Mouse (Mus musculus) midbrain, postnatal 0 days (tissue): Measurements from ENCODE around the gene Il34. TPM values are rescaled to one million over a fixed set of nuclear protein-coding genes. Genes with fewer than 3 reads are reported as not detected.
A peak's percentile ranks its signal among the peaks of the same experiment; 100 is the strongest.

ENCODE experiments used
- ATAC-seq: fragments of 200-750 bp; cut with Nextera tagmentation; 2 replicates; pipeline ENCODE4 v1.8.0; 2017; ENCODE audit warnings: moderate number of reproducible peaks, mild to moderate bottlenecking, moderate TSS enrichment, moderate library complexity; ENCODE audit not compliant: low FRiP score
- DNase-seq: peaks from one replicate; pipeline ENCODE4 v3.0.0-alpha.2; 2015; ENCODE audit warnings: low spot score
- H3K27ac ChIP-seq: fragments of 300-500 bp; sonication (generic); 2 replicates; pipeline ENCODE4 v1.5.1; 2014; ENCODE audit warnings: low read depth, mild to moderate bottlenecking, low read length, mixed read lengths
- H3K27me3 ChIP-seq: fragments of 300-500 bp; sonication (generic); 2 replicates; pipeline ENCODE4 v1.6.1; 2014; ENCODE audit warnings: low read length, control low read depth, mixed read lengths; ENCODE audit not compliant: insufficient read depth
- H3K36me3 ChIP-seq: fragments of 300-500 bp; sonication (generic); 2 replicates; pipeline ENCODE4 v1.6.1; 2014; ENCODE audit warnings: low read length, control low read depth, mixed read lengths; ENCODE audit not compliant: insufficient read depth
- H3K4me1 ChIP-seq: fragments of 300-500 bp; sonication (generic); 2 replicates; pipeline ENCODE4 v1.6.1; 2014; ENCODE audit warnings: mild to moderate bottlenecking, control low read depth, antibody characterized with exemption, low read length, mixed read lengths; ENCODE audit not compliant: insufficient read depth
- H3K4me2 ChIP-seq: fragments of 300-500 bp; sonication (generic); 2 replicates; pipeline ENCODE4 v1.6.1; 2014; ENCODE audit warnings: low read depth, mild to moderate bottlenecking, low read length, mixed read lengths; ENCODE audit not compliant: poor library complexity, severe bottlenecking
- H3K4me3 ChIP-seq: fragments of 300-500 bp; sonication (generic); 2 replicates; pipeline ENCODE4 v1.5.1; 2014; ENCODE audit warnings: low read depth, mild to moderate bottlenecking, low read length, moderate library complexity
- H3K9ac ChIP-seq: fragments of 300-500 bp; sonication (generic); replicated peaks from 2 replicates; pipeline ENCODE4 v1.6.1; 2014; ENCODE audit warnings: mild to moderate bottlenecking, low read length, moderate library complexity, mixed read lengths; ENCODE audit not compliant: poor library complexity, severe bottlenecking
- H3K9me3 ChIP-seq: fragments of 300-500 bp; sonication (generic); 2 replicates; pipeline ENCODE4 v1.6.1; 2016; ENCODE audit warnings: low read length, control low read depth
- CTCF ChIP-seq: IDR thresholded peaks from 2 replicates; pipeline ENCODE4 v1.5.1; 2016; ENCODE audit warnings: antibody characterized with exemption, mild to moderate bottlenecking
- WGBS: fragments of 180-500 bp; shearing (Covaris S2); extraction: QIAGEN DNeasy Blood & Tissue Kit; methylation state at CpG from one replicate; pipeline ENCODE4 v1.1.7; 2014; 5-methylcytosine and 5-hydroxymethylcytosine counted together
- polyA plus RNA-seq: library from polyadenylated mRNA; unstranded; fragments of >200 nt; fragmentation: Nextera tagmentation; extraction: Ambion mirVana; gene quantifications from 2 replicates; pipeline ENCODE4 v1.2.1, GENCODE M21; 2015
- total RNA-seq: library from RNA; depleted of rRNA; stranded (reverse); fragments of >200 nt; gene quantifications from 2 replicates; pipeline ENCODE4 v1.2.3, GENCODE M21; 2014

The Il34 gene
- total and polyA plus RNA-seq, 2 experiments from 2014 or later, result 5.8 to 9.1 TPM

GRCm38 (mm10) chr8:110779924-110780718 is 25.6 kb downstream of the Il34 start:
- H3K9me3 ChIP-seq, result no peaks in the 10 kb centered on the region
- no peak overlapping the region for H3K27ac ChIP-seq
- H3K27me3 ChIP-seq, result no peaks in the 10 kb centered on the region
- no peak for ATAC-seq
- WGBS, result 87% methylated on average over 13 of the region's 13 CpGs
- DNase-seq, result no peak
- H3K4me3 ChIP-seq, result no peak overlapping the region
- no peaks in the 10 kb centered on the region for H3K36me3 ChIP-seq
- H3K4me2 ChIP-seq, result no peak overlapping the region
- no peak for TF ChIP-seq CTCF
- H3K4me1 ChIP-seq, result no peaks in the 10 kb centered on the region
- H3K9ac ChIP-seq, result no peak overlapping the region

GRCm38 (mm10) chr8:110776335-110776734 is 29.4 kb downstream of the Il34 start:
- Histone ChIP-seq H3K9me3 (no peaks in the 10 kb centered on the region), H3K9ac (no peak overlapping the region), H3K4me3 (no peak overlapping the region), H3K4me1 (no peaks in the 10 kb centered on the region), H3K27me3 (no peaks in the 10 kb centered on the region), H3K27ac (no peak overlapping the region), H3K36me3 (no peaks in the 10 kb centered on the region), H3K4me2 (no peak overlapping the region)
- no peak for DNase-seq
- 0 out of 2 replicates have a peak, but pooled peaks have one; percentile 10 for TF ChIP-seq CTCF
- WGBS, result 95% methylated on average over 3 of the region's 3 CpGs
- no peak for ATAC-seq

- TF ChIP-seq CTCF, result no peak
- Histone ChIP-seq H3K4me1 (no peaks in the 10 kb centered on the region), H3K9ac (no peak overlapping the region), H3K4me3 (no peak overlapping the region), H3K4me2 (no peak overlapping the region), H3K27me3 (no peaks in the 10 kb centered on the region), H3K36me3 (no peaks in the 10 kb centered on the region), H3K27ac (no peak overlapping the region), H3K9me3 (no peaks in the 10 kb centered on the region)
- no peak for DNase-seq
- ATAC-seq, result no peak
- 83% methylated on average over 3 of the region's 3 CpGs for WGBS
Measured at GRCm38 (mm10) chr8:110775721-110776120, 30.0 kb downstream of the Il34 start.

GRCm38 (mm10) chr8:110775316-110775715 is 30.4 kb downstream of the Il34 start:
- Histone ChIP-seq H3K36me3 (no peaks in the 10 kb centered on the region), H3K27ac (no peak overlapping the region), H3K9me3 (no peaks in the 10 kb centered on the region), H3K4me2 (no peak overlapping the region), H3K4me1 (no peaks in the 10 kb centered on the region), H3K9ac (no peak overlapping the region), H3K4me3 (no peak overlapping the region), H3K27me3 (no peaks in the 10 kb centered on the region)
- ATAC-seq (no peak), DNase-seq (no peak)
- WGBS, result 76% methylated on average over 8 of the region's 8 CpGs
- peak; percentile 49 for TF ChIP-seq CTCF

GRCm38 (mm10) chr8:110774725-110775124 is 31.0 kb downstream of the Il34 start:
- DNase-seq (no peak), ATAC-seq (no peak)
- no peak for TF ChIP-seq CTCF
- Histone ChIP-seq H3K9me3 (no peaks in the 10 kb centered on the region), H3K4me2 (no peak overlapping the region), H3K4me3 (no peak overlapping the region), H3K36me3 (no peaks in the 10 kb centered on the region), H3K4me1 (no peaks in the 10 kb centered on the region), H3K27me3 (no peaks in the 10 kb centered on the region), H3K27ac (no peak overlapping the region), H3K9ac (no peak overlapping the region)
- WGBS, result 85% methylated on average over 6 of the region's 6 CpGs

GRCm38 (mm10) chr8:110774047-110774446 is 31.7 kb downstream of the Il34 start:
- H3K9ac ChIP-seq, result no peak overlapping the region
- ATAC-seq (no peak), DNase-seq (no peak)

More at GRCm38 (mm10) chr8:110774047-110774446, 31.7 kb downstream of the Il34 start:
- H3K4me1 ChIP-seq, result no peaks in the 10 kb centered on the region
- no peak overlapping the region for H3K27ac ChIP-seq
- TF ChIP-seq CTCF, result no peak
- no peak overlapping the region for H3K4me3 ChIP-seq
- H3K27me3 ChIP-seq, result no peaks in the 10 kb centered on the region
- no peaks in the 10 kb centered on the region for H3K36me3 ChIP-seq
- 82% methylated on average over 3 of the region's 3 CpGs for WGBS
- no peaks in the 10 kb centered on the region for H3K9me3 ChIP-seq
- H3K4me2 ChIP-seq, result no peak overlapping the region
